Mouse (Mus musculus): ENCODE results near the gene Apoc2. TPM values are rescaled to one million over a fixed set of nuclear protein-coding genes. Genes with fewer than 3 reads are reported as not detected.

Apoc2 gene
- total and polyA plus RNA-seq, 3 experiments = not detected

DNA sequence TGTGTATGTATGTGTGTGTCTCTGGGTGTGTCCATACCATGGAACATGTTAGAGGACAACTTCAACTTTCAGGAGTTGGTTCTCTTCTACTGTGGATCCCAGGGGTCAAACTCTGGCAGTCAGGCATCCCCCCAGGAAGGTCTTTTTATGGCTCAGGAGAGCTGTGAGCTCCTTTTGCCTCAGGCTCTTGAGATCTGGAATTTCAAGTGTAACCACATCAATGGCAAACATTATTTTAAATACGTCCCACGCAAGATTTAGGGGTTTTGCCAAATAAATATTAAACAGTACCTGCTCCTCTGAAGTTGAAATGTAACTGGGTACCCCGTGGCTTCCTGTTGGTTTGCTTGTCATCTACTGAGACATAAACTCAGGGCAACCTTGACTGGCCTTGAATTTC lies 5.2 kb upstream of the Apoc2 start:
- no peak overlapping the region for H3K9ac ChIP-seq (ENCODE audit: control insufficient read depth, low read depth, low read length, poor library complexity, severe bottlenecking)

DNA sequence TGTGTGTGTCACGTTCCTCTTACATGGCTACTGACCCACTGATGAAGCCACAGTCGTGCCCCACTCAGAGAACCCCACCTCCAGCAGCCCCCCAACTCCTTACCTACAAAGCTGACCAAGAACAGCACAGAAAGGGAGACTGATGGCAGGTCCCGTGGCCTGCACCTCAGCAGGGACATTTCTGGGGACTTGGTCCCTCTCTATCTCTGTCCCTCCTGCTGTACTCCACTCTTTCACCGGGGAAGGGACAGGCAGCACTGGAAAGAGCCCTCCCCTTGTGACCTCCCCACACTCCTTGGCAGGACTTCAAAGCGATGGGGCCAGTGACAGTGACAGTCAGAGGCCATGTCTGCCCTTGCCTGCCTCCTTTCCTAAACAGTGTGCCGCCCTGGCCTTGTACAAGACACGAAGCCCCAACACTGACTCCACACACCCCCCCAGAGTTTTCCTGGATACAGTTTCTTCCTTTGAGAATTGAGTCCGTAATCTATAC lies 3.5 kb upstream of the Apoc2 start, which contains the start of the genes Gm44805 and Apoc4:
TSS of gene Gm44805 (minus strand) at position 222 of the 493 bp plus-strand sequence.
TSS of gene Apoc4 (minus strand) at position 278 of the 493 bp plus-strand sequence.
- Histone ChIP-seq H3K9ac (ENCODE audit: control insufficient read depth, low read depth, low read length, poor library complexity, severe bottlenecking) (no peak within 1 kb of the TSS), H3K4me3 (ENCODE audit: control insufficient read depth in 1 of 2, insufficient read depth in 1 of 2, low read depth in 2 of 2, low read length in 2 of 2) (no peak within 1 kb of the TSS), H3K27me3 (ENCODE audit: control insufficient read depth in 1 of 2, insufficient read depth in 2 of 2, low read length in 2 of 2) (no peaks in the 10 kb centered on the region), H3K4me1 (ENCODE audit: control insufficient read depth in 1 of 2, insufficient read depth in 2 of 2, low read length in 2 of 2) (no peaks in the 10 kb centered on the region), H3K27ac (ENCODE audit: control insufficient read depth, low read depth, low read length) (no peak within 1 kb of the TSS), H3K36me3 (ENCODE audit: control insufficient read depth in 1 of 2, insufficient read depth in 2 of 2, low read length in 2 of 2) (no peaks in the 10 kb centered on the region; a peak in 1 of 4 replicates), H3K9me3 (replicated peaks; ENCODE audit: insufficient read depth, low read length) (no peaks in the 10 kb centered on the region), H3K79me2 (ENCODE audit: control insufficient read depth, insufficient read depth, low read length, poor library complexity) (no peaks in the 10 kb centered on the region)
- TF ChIP-seq EP300 (IDR thresholded peaks at IDR 0.05; ENCODE audit: low read depth in 1 of 2, low read length in 2 of 2) (no peak), GATA1 (IDR thresholded peaks at IDR 0.05; ENCODE audit: low read depth, low read length) (no peak), KAT2A (conservative IDR thresholded peaks at IDR 0.05; ENCODE audit: low read depth, low read length) (no peak), ZC3H11A (IDR thresholded peaks at IDR 0.05; ENCODE audit: low read depth, low read length) (no peak), POLR2A (IDR thresholded peaks at IDR 0.05; ENCODE audit: control insufficient read depth in 1 of 2, insufficient read depth in 1 of 2, low read depth in 1 of 2, low read length in 2 of 2, poor library complexity in 1 of 2) (no peak), CHD1 (IDR thresholded peaks at IDR 0.05; ENCODE audit: low read depth, low read length) (no peak), POLR2AphosphoS2 (IDR thresholded peaks at IDR 0.05; ENCODE audit: low read length) (no peak), JUND (IDR thresholded peaks at IDR 0.05; ENCODE audit: low read depth, low read length) (no peak), RCOR1 (IDR thresholded peaks at IDR 0.05; ENCODE audit: low read depth, low read length) (no peak), MAX (IDR thresholded peaks at IDR 0.05; ENCODE audit: low read length) (no peak), MEF2A (IDR thresholded peaks at IDR 0.05; ENCODE audit: extremely low read depth, insufficient replicate concordance, low read depth, low read length, poor library complexity, severe bottlenecking) (no peak)
- DNase-seq (ENCODE audit: low read depth, low spot score) = no peak

More for the DNA sequence above, 5.2 kb upstream of the Apoc2 start:
- TF ChIP-seq USF2 (IDR thresholded peaks at IDR 0.05; ENCODE audit: borderline replicate concordance in 1 of 2, insufficient read depth in 1 of 2, low read depth in 1 of 2, low read length in 2 of 2) (no peak), SIN3A (IDR thresholded peaks at IDR 0.05; ENCODE audit: low read length) (no peak)
- Histone ChIP-seq H3K4me1 (ENCODE audit: control insufficient read depth in 1 of 2, insufficient read depth in 2 of 2, low read length in 2 of 2) (peaks cover 0 to 10% of the 10 kb centered on the region in 2 experiments; a peak in 2 of 4 replicates), H3K27ac (ENCODE audit: control insufficient read depth, low read depth, low read length) (no peak overlapping the region), H3K79me2 (ENCODE audit: control insufficient read depth, insufficient read depth, low read length, poor library complexity) (no peaks in the 10 kb centered on the region), H3K9me3 (replicated peaks; ENCODE audit: insufficient read depth, low read length) (no peaks in the 10 kb centered on the region), H3K4me3 (ENCODE audit: control insufficient read depth in 1 of 2, insufficient read depth in 1 of 2, low read depth in 2 of 2, low read length in 2 of 2) (no peak overlapping the region), H3K27me3 (ENCODE audit: control insufficient read depth in 1 of 2, insufficient read depth in 2 of 2, low read length in 2 of 2) (no peaks in the 10 kb centered on the region), H3K36me3 (ENCODE audit: control insufficient read depth in 1 of 2, insufficient read depth in 2 of 2, low read length in 2 of 2) (peaks cover 0 to 7% of the 10 kb centered on the region in 2 experiments; a peak in 2 of 4 replicates)
- no peak for DNase-seq (ENCODE audit: low read depth, low spot score)

DNA sequence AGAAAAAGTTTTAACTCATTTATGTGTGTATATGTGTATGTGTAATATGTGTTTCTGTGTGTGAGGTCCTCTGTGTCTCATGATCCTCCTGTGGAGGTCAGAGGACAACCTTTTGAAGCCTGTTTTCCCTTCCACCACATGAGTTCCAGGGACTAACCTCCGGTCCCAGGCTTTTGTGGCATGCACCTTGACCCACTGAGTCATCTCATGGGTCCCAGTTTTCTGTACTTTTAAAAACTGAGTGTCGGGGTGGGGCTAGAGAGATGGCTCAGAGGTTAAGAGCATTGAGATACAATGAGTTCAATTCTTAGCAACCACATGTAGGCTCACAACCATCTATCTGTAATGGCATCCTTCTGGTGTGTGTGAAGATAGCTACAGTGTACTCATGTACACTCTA lies 3.0 kb upstream of the Apoc2 start:
- Histone ChIP-seq H3K27ac (ENCODE audit: control insufficient read depth, low read depth, low read length) (no peak overlapping the region), H3K36me3 (ENCODE audit: control insufficient read depth in 1 of 2, insufficient read depth in 2 of 2, low read length in 2 of 2) (no peaks in the 10 kb centered on the region; a peak in 1 of 4 replicates), H3K9me3 (replicated peaks; ENCODE audit: insufficient read depth, low read length) (no peaks in the 10 kb centered on the region), H3K4me3 (ENCODE audit: control insufficient read depth in 1 of 2, insufficient read depth in 1 of 2, low read depth in 2 of 2, low read length in 2 of 2) (no peak overlapping the region), H3K79me2 (ENCODE audit: control insufficient read depth, insufficient read depth, low read length, poor library complexity) (no peaks in the 10 kb centered on the region), H3K9ac (ENCODE audit: control insufficient read depth, low read depth, low read length, poor library complexity, severe bottlenecking) (no peak overlapping the region), H3K4me1 (ENCODE audit: control insufficient read depth in 1 of 2, insufficient read depth in 2 of 2, low read length in 2 of 2) (no peaks in the 10 kb centered on the region), H3K27me3 (ENCODE audit: control insufficient read depth in 1 of 2, insufficient read depth in 2 of 2, low read length in 2 of 2) (no peaks in the 10 kb centered on the region)
- TF ChIP-seq MXI1 (IDR thresholded peaks at IDR 0.05; ENCODE audit: low read depth, low read length) (no peak), E2F4 (IDR thresholded peaks at IDR 0.05; ENCODE audit: borderline replicate concordance, low read depth, low read length) (no peak), CHD1 (IDR thresholded peaks at IDR 0.05; ENCODE audit: low read depth, low read length) (no peak), RAD21 (IDR thresholded peaks at IDR 0.05; ENCODE audit: low read depth, low read length) (no peak), JUND (IDR thresholded peaks at IDR 0.05; ENCODE audit: low read depth, low read length) (no peak), ELF1 (IDR thresholded peaks at IDR 0.05; ENCODE audit: low read depth, low read length) (no peak), GABPA (IDR thresholded peaks at IDR 0.05; ENCODE audit: low read depth, low read length) (no peak), MYC (IDR thresholded peaks at IDR 0.05; ENCODE audit: low read depth, low read length) (no peak), RCOR1 (IDR thresholded peaks at IDR 0.05; ENCODE audit: low read depth, low read length) (no peak), ZC3H11A (IDR thresholded peaks at IDR 0.05; ENCODE audit: low read depth, low read length) (no peak)
- DNase-seq (ENCODE audit: low read depth, low spot score) = no peak
